Mouse (Mus musculus) lung, adult 2 months (tissue): ENCODE data around the gene Plcd3.

Experiments used
- CTCF ChIP-seq: fragments of 200-500 bp; IDR thresholded peaks from 2 replicates; pipeline ENCODE4 v1.5.1; 2011; ENCODE audit warnings: mild to moderate bottlenecking, low read length, control low read depth; ENCODE audit not compliant: insufficient read depth
- POLR2A ChIP-seq: fragments of 200-500 bp; IDR thresholded peaks from 2 replicates; pipeline ENCODE4 v1.6.1; 2011; ENCODE audit warnings: low read depth, mild to moderate bottlenecking, control low read depth, low read length, borderline replicate concordance; ENCODE audit errors: extremely low read depth

- TF ChIP-seq POLR2A (no peak), CTCF (no peak)
Observed at GRCm38 (mm10) chr11:103144309-103145285, 43.1 kb upstream of the Plcd3 start.
